Mouse (Mus musculus): ENCODE measurements around the gene Ccs.
A peak's percentile ranks its signal among the peaks of the same experiment; 100 is the strongest.
"Not testable (repeated sequence)": the region's sequence is repeated elsewhere in the genome, so short reads cannot be mapped to it uniquely, and the experiment has no call there.

The Ccs gene

DNA sequence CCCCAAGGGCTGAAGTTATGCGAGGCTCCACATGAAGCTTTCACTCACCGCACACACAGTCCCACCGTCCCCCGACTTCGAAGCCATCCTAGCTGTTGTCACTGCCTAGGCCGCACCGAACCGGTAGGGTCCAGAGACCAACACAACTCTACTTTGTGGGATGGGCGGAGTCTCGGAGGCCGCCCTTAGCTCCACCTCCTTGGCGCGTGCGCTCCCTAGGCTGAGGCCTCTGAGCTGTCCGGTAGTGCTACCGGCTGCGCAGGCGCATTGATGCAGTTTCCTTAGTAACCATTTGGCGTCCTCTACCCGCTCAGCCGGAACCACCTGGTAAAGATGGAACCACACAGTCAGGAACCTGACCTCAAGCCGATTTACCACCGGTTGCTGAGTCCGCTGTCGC, at the start of gene Ccs, which contains the start of gene Ccdc87:
Gene Ccs (minus strand): TSS at position 184 of the 400 bp plus-strand sequence.
Gene Ccdc87 (plus strand): TSS at position 218 of the 400 bp plus-strand sequence.
- DNase-seq (ENCODE audit: extremely low read depth, insufficient read length, low spot score) = peak; percentile 88

DNA sequence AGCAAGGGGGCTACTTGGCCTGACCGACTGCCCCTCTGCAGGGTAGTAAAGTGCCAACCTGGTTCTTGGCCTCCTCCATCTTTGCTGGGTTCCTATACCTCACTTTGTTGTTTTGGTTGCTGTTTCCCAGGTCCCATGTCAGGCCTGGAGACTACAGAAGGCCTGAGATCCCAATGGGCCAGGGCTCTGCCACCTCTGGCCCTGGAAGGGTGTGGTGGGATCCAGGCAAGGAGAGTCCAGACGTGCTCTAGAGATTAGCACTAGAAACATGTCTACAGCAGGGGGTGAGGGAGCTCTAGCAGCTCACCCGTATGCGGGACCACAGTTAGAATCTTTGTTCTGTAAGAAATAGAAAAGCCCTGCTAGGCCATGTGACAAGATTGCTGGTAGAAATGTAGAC, 44.8 kb upstream of the Ccs start:
- no peak for DNase-seq (ENCODE audit: extremely low read depth, insufficient read length, low spot score)

DNA sequence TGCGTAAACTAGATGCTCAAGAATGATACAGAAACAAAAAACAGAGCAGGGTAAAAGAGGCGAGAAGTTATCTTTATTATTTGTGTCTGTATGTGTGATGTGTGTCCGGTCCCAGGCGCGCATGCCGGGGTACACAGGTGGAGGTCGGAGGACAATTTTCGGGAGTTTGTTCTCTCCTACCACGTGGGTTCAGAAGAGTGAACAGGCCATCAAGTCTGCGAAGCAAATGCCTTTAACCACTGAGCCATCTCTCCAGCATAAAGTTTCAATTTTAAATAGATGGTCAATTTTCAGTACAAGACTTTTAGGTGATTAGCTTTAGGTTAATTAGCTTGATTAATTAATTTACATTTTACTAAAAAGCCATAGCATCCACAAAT, 40.2 kb upstream of the Ccs start:
- DNase-seq (ENCODE audit: extremely low read depth, insufficient read length, low spot score) = no peak

DNA sequence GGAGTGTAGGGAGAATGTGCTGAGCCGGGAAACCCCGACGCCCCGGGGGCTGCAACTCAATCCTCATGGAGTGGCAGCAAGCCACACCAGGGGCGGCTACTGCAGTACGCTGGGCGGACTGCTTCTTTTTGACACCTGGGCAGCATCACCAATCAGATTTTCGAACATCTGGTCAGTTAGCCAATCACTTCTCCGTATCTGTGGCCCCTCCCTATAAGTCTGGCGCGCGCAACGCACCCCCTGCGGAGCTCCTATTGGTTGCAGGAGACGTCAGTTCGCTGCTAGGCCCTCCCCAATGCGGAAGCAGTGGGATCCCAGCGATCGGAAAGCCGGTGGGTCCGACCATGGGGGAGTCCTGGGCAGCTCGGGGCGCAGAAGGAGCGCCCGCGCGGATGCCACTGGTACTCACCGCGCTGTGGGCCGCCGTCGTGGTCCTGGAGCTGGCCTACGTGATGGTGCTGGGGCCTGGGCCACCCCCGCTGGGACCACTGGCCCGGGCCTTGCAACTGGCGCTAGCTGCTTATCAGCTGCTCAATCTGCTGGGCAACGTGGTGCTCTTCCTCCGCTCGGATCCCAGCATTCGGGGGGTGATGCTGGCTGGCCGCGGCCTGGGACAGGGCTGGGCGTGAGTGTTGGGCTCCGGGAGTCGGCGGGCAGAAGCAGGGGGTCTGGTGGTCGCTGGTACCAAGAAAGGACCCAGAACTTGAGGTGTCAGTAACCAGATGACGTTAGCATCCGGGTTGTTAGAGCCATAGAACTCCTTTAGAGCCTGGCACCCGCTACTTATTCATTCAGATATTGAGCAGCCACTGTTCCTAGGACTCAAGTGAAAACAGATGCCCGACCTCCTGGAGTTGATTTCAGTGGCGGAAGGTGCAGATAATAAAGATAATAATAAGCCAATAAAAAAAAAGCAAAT, 39.5 kb upstream of the Ccs start, which contains the start of gene Zdhhc24:
Gene Zdhhc24 (plus strand): TSS at position 264 of the 919 bp plus-strand sequence.
- peak; percentile 91 for DNase-seq (ENCODE audit: extremely low read depth, insufficient read length, low spot score)

DNA sequence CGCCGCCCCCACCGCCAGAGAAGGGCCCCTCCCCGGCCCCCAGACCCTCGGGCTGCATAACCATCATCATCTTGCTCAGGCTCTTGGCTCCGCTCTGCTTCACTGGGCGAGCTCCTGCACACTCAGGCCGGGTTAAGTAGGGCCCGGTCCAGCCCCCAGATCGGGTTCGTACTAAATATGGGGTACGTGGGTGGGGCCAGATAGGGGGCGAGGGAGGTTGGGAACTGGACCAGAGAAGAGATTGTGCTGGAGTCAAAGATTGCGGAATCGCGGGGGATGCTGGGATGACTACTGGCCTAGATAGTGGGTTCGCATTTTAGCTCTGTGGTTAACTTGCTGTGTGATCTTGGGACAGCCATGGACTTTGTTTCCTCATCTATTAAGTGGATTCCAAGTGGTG, 38.7 kb upstream of the Ccs start, which contains the start of gene Actn3:
Gene Actn3 (minus strand): TSS at position 125 of the 400 bp plus-strand sequence.
- DNase-seq (ENCODE audit: extremely low read depth, insufficient read length, low spot score) = no peak

DNA sequence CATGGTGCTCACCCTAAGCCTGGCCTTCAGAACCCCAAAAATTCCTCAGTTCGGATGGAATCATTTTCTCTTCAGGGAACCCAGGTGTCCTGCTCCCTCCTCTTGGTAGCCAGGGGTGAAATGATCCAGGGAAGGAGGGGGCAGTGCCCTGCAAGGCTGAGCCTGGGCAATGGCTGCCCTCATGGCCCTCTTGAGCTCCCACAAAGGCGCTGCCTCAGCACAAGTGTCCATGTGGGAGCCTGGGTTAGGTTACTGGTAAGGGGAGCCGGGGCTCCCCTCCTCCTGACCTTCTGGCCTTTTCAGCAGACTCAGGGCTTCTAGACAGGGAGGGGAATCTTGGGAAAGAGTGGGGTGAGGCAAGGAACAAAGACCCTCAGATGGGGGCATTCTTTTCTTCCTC, 37.6 kb upstream of the Ccs start:
- no peak for DNase-seq (ENCODE audit: extremely low read depth, insufficient read length, low spot score)

DNA sequence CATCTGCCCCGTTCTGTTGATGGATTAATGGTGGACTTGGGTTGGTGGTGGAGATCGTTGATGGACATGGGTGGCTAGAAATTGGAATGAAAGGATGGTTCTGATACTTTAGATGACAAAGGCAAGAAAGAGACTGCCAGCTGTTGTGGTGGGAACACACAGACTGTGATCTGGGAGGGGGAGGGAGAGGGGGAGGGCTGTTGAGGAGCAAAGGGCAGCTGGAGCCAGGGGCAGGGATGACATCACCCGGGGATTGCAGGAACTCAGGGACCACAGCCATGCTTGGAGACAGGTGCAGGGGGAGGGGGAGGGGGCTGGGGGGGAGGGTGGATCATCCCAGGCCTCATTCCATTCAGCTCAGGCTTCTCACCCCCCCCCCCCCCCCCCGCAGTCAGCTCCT, 37.1 kb upstream of the Ccs start:
- DNase-seq (ENCODE audit: extremely low read depth, insufficient read length, low spot score) = no peak

GRCm38 (mm10) chr19:4874613-4875012, 35.5 kb upstream of the Ccs start:
- not testable (repeated sequence) for DNase-seq (ENCODE audit: extremely low read depth, insufficient read length, low spot score)

DNA sequence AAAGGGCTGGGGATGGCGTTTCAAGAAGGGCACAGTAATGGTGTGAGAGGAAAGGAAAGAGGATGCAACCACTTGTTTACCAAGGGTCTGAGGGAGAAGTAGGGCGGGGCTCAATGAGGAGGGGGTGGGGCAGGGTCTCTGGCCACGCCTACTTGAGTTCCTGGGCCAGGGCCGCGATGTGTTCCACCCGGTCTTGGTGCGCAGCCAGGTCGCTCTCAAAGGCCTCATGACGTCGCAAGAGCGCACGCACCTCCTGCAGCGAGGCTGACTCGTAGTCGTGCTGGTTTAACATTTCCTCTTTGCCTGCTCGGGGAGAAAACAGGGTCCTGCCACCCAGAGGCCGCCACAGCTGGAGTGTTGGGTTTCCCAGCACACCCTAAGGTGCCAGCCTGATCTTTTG, 26.0 kb upstream of the Ccs start:
- DNase-seq (ENCODE audit: extremely low read depth, insufficient read length, low spot score) = no peak

- DNase-seq (ENCODE audit: extremely low read depth, insufficient read length, low spot score) = no peak
These were observed 23.9 kb upstream of the Ccs start for GRCm38 (mm10) chr19:4863048-4863447.

DNA sequence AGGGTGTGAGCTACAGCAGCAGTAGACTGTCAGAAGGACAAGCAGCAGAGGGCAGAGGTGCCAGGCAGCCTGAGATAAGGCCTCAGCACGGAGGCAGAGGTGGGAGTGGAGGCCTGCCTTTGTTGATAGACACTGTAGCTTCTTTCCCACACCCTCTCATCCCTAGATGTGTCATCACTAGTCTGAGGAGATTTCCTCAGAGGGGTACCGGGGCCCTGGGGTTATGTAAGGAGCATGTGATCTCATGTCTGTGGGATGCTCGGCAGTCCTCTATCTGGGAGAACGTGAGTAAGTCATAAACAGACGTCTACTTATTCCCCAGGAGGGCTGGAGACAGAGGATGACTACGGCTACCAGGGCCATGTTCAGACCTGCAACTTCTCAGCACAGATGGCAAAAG, 19.9 kb upstream of the Ccs start:
- DNase-seq (ENCODE audit: extremely low read depth, insufficient read length, low spot score) = no peak

DNA sequence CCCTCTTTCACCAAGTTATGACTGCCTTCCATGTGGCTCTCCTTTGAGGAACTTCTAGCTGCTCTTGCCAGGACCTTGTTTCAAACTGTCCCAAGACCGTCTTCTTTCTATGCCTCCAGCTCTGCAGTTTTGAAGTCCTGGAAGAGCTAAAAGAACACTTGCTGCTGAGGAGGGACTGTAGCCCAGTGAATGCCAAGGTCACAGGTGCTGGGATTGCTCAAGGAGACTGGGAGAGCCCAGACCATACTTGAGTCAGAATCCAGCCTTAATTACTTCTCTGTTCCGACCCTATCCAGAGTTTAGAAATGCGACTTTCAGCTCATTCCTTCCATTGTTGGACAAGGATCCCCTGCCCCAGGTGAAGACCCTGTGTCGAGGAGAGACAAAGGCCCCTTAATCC, 16.8 kb upstream of the Ccs start:
- DNase-seq (ENCODE audit: extremely low read depth, insufficient read length, low spot score) = no peak

GRCm38 (mm10) chr19:4855470-4855820, 16.3 kb upstream of the Ccs start:
- no peak for DNase-seq (ENCODE audit: extremely low read depth, insufficient read length, low spot score)

DNA sequence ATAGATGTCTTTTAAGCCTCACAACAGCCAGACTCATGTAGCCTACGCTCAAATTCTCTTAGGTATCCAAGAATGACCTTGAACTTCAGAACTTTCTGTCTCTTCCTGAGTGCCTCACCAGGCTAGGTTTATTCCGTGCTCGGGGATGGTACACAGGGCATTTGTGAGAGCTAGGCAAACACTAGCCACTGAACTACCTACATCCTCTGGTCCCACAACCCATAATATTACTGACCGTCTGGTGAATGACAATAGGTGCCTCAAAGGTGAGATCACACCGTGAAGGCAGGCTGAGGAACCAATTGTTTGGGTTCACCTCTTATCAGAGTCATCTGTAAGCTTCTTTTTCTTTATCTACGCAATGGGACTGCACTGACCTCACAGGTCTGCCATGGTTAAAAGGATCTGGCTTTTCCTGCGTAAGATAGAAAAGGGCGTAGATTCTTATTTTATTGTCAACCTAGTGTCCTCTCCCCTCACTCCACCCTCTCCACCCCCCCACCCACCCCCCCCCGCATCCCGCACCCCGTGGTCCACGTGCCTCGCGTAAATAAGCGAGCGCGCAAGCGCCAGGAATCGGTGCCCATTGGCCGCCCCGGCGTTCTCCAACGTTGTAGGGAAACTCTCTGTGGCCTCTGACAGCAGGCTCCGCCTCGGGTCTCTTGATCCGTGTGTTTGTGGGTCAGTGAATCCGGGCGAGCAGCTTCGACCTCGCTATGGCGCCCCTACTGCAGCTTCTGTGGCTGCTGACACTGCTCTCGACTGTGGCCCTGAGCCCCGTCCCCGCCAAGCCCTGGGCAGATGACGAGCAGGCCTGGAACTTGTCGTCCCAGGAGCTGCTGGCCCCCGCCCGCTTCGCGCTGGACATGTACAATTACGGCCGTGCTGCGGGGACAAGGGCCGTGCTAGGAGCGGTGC, 15.7 kb upstream of the Ccs start, which contains the start of gene Ctsf:
Gene Ctsf (plus strand): TSS at position 579 of the 918 bp plus-strand sequence.
- no peak for DNase-seq (ENCODE audit: extremely low read depth, insufficient read length, low spot score)

GRCm38 (mm10) chr19:4850281-4850680, 11.1 kb upstream of the Ccs start:
- no peak for DNase-seq (ENCODE audit: extremely low read depth, insufficient read length, low spot score)

DNA sequence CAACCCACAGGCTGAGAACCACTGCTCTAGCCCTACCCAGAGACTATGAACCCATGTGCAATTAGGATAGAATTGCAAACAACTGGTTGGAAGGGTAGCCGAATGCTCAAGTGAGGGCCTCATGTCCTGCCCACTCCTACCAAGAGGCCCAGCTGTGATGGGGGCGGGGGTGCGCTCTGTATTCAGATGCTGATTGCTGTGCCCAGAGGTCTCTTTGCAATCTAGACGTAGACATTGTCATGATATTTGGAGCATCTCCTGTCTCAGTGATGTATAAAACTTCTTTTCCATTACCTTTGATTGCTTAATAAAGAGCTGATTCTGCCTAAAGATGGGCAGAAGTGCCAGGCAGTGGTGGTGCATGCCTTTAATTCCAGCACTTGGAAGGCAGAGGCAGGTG, 10.7 kb upstream of the Ccs start:
- DNase-seq (ENCODE audit: extremely low read depth, insufficient read length, low spot score) = no peak

GRCm38 (mm10) chr19:4847490-4847889, 8.4 kb upstream of the Ccs start:
- DNase-seq (ENCODE audit: extremely low read depth, insufficient read length, low spot score) = no peak

GRCm38 (mm10) chr19:4845846-4846245, 6.7 kb upstream of the Ccs start:
- DNase-seq (ENCODE audit: extremely low read depth, insufficient read length, low spot score) = no peak

GRCm38 (mm10) chr19:4842611-4843010, 3.5 kb upstream of the Ccs start:
- DNase-seq (ENCODE audit: extremely low read depth, insufficient read length, low spot score) = no peak

DNA sequence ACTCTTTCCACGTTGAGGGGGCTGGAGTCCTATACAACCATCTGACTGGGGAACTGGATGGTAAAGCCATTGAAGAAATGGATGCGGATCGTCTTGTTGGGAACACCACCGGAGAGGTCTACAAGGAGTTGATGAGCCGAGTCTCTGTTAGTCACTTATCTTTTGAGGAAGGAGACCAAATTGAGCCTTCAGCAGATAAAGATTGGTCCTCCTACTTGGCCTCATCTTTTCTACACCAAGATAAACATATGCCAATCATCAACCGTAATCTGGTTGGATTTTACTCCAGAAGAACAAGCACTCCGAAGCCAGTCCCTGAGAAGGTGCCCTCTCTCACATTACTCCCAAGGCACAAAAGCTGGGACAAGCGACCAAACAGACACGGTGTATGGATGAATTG, 1.7 kb upstream of the Ccs start:
- DNase-seq (ENCODE audit: extremely low read depth, insufficient read length, low spot score) = no peak

- no peak for DNase-seq (ENCODE audit: extremely low read depth, insufficient read length, low spot score)
These were observed 499 bp downstream of the Ccs start for GRCm38 (mm10) chr19:4838526-4839140.

Data from 3134 (cell line).